Mouse (Mus musculus) G1E (cell line): ENCODE results near the gene Vmn2r19.

Experiments used
- CTCF ChIP-seq: IDR thresholded peaks from 2 replicates; pipeline ENCODE4 v1.5.1; 2012; ENCODE audit warnings: low read depth, low read length, inconsistent platforms, mixed read lengths
- GATA1 ChIP-seq: IDR thresholded peaks from 2 replicates; pipeline ENCODE4 v1.6.1; 2012; ENCODE audit warnings: borderline replicate concordance, low read length, inconsistent platforms, mixed read lengths
- GATA2 ChIP-seq: IDR thresholded peaks from 2 replicates; pipeline ENCODE4 v1.6.1; 2012; ENCODE audit warnings: low read depth, low read length, inconsistent platforms, borderline replicate concordance
- POLR2AphosphoS5 ChIP-seq: IDR thresholded peaks from 2 replicates; pipeline ENCODE4 v1.6.1; 2012; ENCODE audit warnings: low read depth, low read length, inconsistent platforms; ENCODE audit not compliant: insufficient replicate concordance

DNA sequence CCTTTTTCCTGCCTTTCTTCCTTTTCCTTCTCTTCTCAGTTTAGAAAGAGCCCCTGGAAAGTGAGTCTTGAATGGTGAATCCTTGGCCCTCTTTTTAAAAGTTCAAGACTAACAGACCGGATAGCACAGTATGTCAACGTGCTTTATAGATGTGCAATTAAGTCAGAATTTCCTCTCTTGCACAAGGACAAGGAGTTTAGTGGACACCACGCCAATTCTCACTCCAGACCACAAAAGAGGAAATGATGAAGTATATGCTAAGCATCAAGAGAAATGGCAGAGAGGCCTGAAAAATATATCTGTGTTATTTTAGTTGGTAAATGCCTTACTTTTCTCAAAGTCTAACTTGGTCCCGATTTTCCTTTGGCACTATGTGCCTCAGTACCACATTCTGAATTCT lies 18.4 kb upstream of the Vmn2r19 start, which contains the start of gene Clec4e:
- no peak for TF ChIP-seq CTCF
- TF ChIP-seq GATA2: no peak
- no peak for TF ChIP-seq GATA1
- no peak for TF ChIP-seq POLR2AphosphoS5
